Mouse (Mus musculus) hindbrain, embryonic 13.5 days (tissue): ENCODE measurements at regions not wholly inside any gene's neighbourhood (a gene's known extent, or its start where the extent isn't known, plus 50 kb on each side); places are given as distances from the start of the nearest gene placed in this dataset.
"Not testable (repeated sequence)": the region's sequence is repeated elsewhere in the genome, so short reads cannot be mapped to it uniquely, and the experiment has no call there.

Source experiments
- ATAC-seq: fragments of 200-750 bp; cut with Nextera tagmentation; 2 replicates; pipeline ENCODE4 v1.8.0; 2017; ENCODE audit warnings: moderate TSS enrichment; ENCODE audit not compliant: low FRiP score
- H3K27ac ChIP-seq: fragments of 300-500 bp; sonication (generic); 2 replicates; pipeline ENCODE4 v1.5.1; 2015; ENCODE audit warnings: inconsistent platforms, mild to moderate bottlenecking, moderate library complexity
- H3K27me3 ChIP-seq: fragments of 300-500 bp; sonication (generic); 2 replicates; pipeline ENCODE4 v1.6.1; 2015; ENCODE audit warnings: mild to moderate bottlenecking, inconsistent platforms
- H3K36me3 ChIP-seq: fragments of 300-500 bp; sonication (generic); 2 replicates; pipeline ENCODE4 v1.6.1; 2015; ENCODE audit warnings: mild to moderate bottlenecking, inconsistent platforms
- H3K4me1 ChIP-seq: fragments of 300-500 bp; sonication (generic); replicated peaks from 2 replicates; pipeline ENCODE4 v1.6.1; 2015; ENCODE audit warnings: inconsistent platforms
- H3K4me2 ChIP-seq: fragments of 300-500 bp; sonication (generic); 2 replicates; pipeline ENCODE4 v1.6.1; 2015; ENCODE audit warnings: inconsistent platforms, mild to moderate bottlenecking, moderate library complexity
- H3K4me3 ChIP-seq: fragments of 300-500 bp; sonication (generic); 2 replicates; pipeline ENCODE4 v1.5.1; 2015; ENCODE audit warnings: mild to moderate bottlenecking, inconsistent platforms
- H3K9ac ChIP-seq: fragments of 300-500 bp; sonication (generic); 2 replicates; pipeline ENCODE4 v1.6.1; 2015; ENCODE audit warnings: mild to moderate bottlenecking, inconsistent platforms
- H3K9me3 ChIP-seq: fragments of 300-500 bp; sonication (generic); 2 replicates; pipeline ENCODE4 v1.6.1; 2016; ENCODE audit warnings: inconsistent platforms
- WGBS: fragments of 180-500 bp; shearing (Covaris S2); methylation state at CpG from one replicate; pipeline ENCODE4 v1.1.7; 2015; 5-methylcytosine and 5-hydroxymethylcytosine counted together

GRCm38 (mm10) chr10:84262943-84263342 is 177.5 kb downstream of the Nuak1 start:
- no peaks in the 10 kb centered on the region for H3K27me3 ChIP-seq
- H3K36me3 ChIP-seq = no peaks in the 10 kb centered on the region
- no peak overlapping the region for H3K9ac ChIP-seq
- no peak overlapping the region for H3K4me2 ChIP-seq
- no peaks in the 10 kb centered on the region for H3K4me1 ChIP-seq
- no peak overlapping the region for H3K27ac ChIP-seq
- ATAC-seq = no peak
- no peak overlapping the region for H3K4me3 ChIP-seq
- 93% methylated on average over 4 of the region's 4 CpGs for WGBS
- H3K9me3 ChIP-seq = no peaks in the 10 kb centered on the region

GRCm38 (mm10) chr10:84285832-84286506 is 154.4 kb downstream of the Nuak1 start:
- Histone ChIP-seq H3K9me3 (no peaks in the 10 kb centered on the region), H3K4me1 (peaks cover 5% of the 10 kb centered on the region; the same call in 1 of the 2 replicates), H3K4me2 (no peak overlapping the region), H3K27ac (0 out of 2 replicates have a peak overlapping the region, but pooled peaks have one; percentile 5), H3K4me3 (no peak overlapping the region), H3K36me3 (no peaks in the 10 kb centered on the region), H3K9ac (no peak overlapping the region), H3K27me3 (no peaks in the 10 kb centered on the region)
- 29% methylated on average over 6 of the region's 6 CpGs for WGBS
- no peak for ATAC-seq

GRCm38 (mm10) chr10:84294422-84294821 is 146.0 kb downstream of the Nuak1 start:
- ATAC-seq = no peak
- WGBS = 95% methylated on average over 4 of the region's 4 CpGs
- H3K4me2 ChIP-seq = no peak overlapping the region
- no peaks in the 10 kb centered on the region for H3K27me3 ChIP-seq
- no peaks in the 10 kb centered on the region for H3K4me1 ChIP-seq
- H3K27ac ChIP-seq = no peak overlapping the region
- no peaks in the 10 kb centered on the region for H3K36me3 ChIP-seq
- H3K4me3 ChIP-seq = no peak overlapping the region
- no peaks in the 10 kb centered on the region for H3K9me3 ChIP-seq
- H3K9ac ChIP-seq = no peak overlapping the region

- Histone ChIP-seq H3K4me1 (no peaks in the 10 kb centered on the region), H3K4me3 (no peak overlapping the region), H3K36me3 (no peaks in the 10 kb centered on the region), H3K9ac (no peak overlapping the region), H3K27me3 (no peaks in the 10 kb centered on the region), H3K4me2 (no peak overlapping the region), H3K27ac (no peak overlapping the region), H3K9me3 (no peaks in the 10 kb centered on the region)
- 79% methylated on average over 3 of the region's 3 CpGs for WGBS
- ATAC-seq = no peak
These were observed 144.2 kb downstream of the Nuak1 start for GRCm38 (mm10) chr10:84296168-84296567.

- Histone ChIP-seq H3K4me2 (no peak overlapping the region), H3K4me3 (no peak overlapping the region), H3K9ac (no peak overlapping the region), H3K9me3 (no peaks in the 10 kb centered on the region), H3K4me1 (peaks cover 4% of the 10 kb centered on the region; the same call in 1 of the 2 replicates), H3K27me3 (no peaks in the 10 kb centered on the region), H3K27ac (no peak overlapping the region), H3K36me3 (no peaks in the 10 kb centered on the region)
- no peak for ATAC-seq
- WGBS = 62% methylated on average over 2 of the region's 2 CpGs
These were observed 138.8 kb downstream of the Nuak1 start for GRCm38 (mm10) chr10:84301561-84301960.

- H3K9me3 ChIP-seq = no peaks in the 10 kb centered on the region
- no peaks in the 10 kb centered on the region for H3K27me3 ChIP-seq
- no peaks in the 10 kb centered on the region for H3K36me3 ChIP-seq
- no peak overlapping the region for H3K9ac ChIP-seq
- H3K4me1 ChIP-seq = peaks cover 4% of the 10 kb centered on the region; the same call in 1 of the 2 replicates
- H3K4me2 ChIP-seq = no peak overlapping the region
- 68% methylated on average over 7 of the region's 7 CpGs for WGBS
- H3K4me3 ChIP-seq = no peak overlapping the region
- ATAC-seq = no peak
- H3K27ac ChIP-seq = no peak overlapping the region
These were observed 137.4 kb downstream of the Nuak1 start for GRCm38 (mm10) chr10:84302821-84303520.

GRCm38 (mm10) chr10:84308746-84309145 is 131.7 kb downstream of the Nuak1 start:
- H3K4me2 ChIP-seq, H3K27ac ChIP-seq, H3K9ac ChIP-seq, H3K4me1 ChIP-seq, H3K27me3 ChIP-seq, ATAC-seq, H3K4me3 ChIP-seq, H3K9me3 ChIP-seq, H3K36me3 ChIP-seq: not testable (repeated sequence)
- WGBS = 94% methylated on average over 17 of the region's 17 CpGs

GRCm38 (mm10) chr10:84310653-84311052 is 129.7 kb downstream of the Nuak1 start:
- 95% methylated on average over 5 of the region's 5 CpGs for WGBS
- H3K4me3 ChIP-seq = no peak overlapping the region
- no peak overlapping the region for H3K4me2 ChIP-seq
- no peaks in the 10 kb centered on the region for H3K4me1 ChIP-seq
- no peaks in the 10 kb centered on the region for H3K36me3 ChIP-seq
- no peak overlapping the region for H3K27ac ChIP-seq
- no peak for ATAC-seq
- H3K9me3 ChIP-seq = no peaks in the 10 kb centered on the region
- H3K9ac ChIP-seq = no peak overlapping the region
- no peaks in the 10 kb centered on the region for H3K27me3 ChIP-seq

- H3K9me3 ChIP-seq = no peaks in the 10 kb centered on the region
These were observed 127.7 kb downstream of the Nuak1 start for GRCm38 (mm10) chr10:84312656-84313055.

GRCm38 (mm10) chr10:84316857-84317256 is 123.5 kb downstream of the Nuak1 start:
- Histone ChIP-seq H3K9ac (no peak overlapping the region), H3K36me3 (no peaks in the 10 kb centered on the region), H3K27ac (no peak overlapping the region), H3K27me3 (no peaks in the 10 kb centered on the region), H3K4me2 (no peak overlapping the region), H3K4me3 (no peak overlapping the region), H3K4me1 (no peaks in the 10 kb centered on the region), H3K9me3 (no peaks in the 10 kb centered on the region)
- WGBS = 90% methylated on average over 1 of the region's 1 CpGs
- no peak for ATAC-seq

More at GRCm38 (mm10) chr10:84312656-84313055, 127.7 kb downstream of the Nuak1 start:
- ATAC-seq = no peak
- no peak overlapping the region for H3K4me2 ChIP-seq
- H3K27me3 ChIP-seq = no peaks in the 10 kb centered on the region
- no peak overlapping the region for H3K9ac ChIP-seq
- H3K4me1 ChIP-seq = no peaks in the 10 kb centered on the region
- H3K4me3 ChIP-seq = no peak overlapping the region
- no peak overlapping the region for H3K27ac ChIP-seq
- 29% methylated on average over 7 of the region's 7 CpGs for WGBS
- H3K36me3 ChIP-seq = no peaks in the 10 kb centered on the region

GRCm38 (mm10) chr10:84317960-84318359 is 122.4 kb downstream of the Nuak1 start:
- Histone ChIP-seq H3K4me1 (no peaks in the 10 kb centered on the region), H3K27ac (no peak overlapping the region), H3K27me3 (no peaks in the 10 kb centered on the region), H3K4me3 (no peak overlapping the region), H3K36me3 (no peaks in the 10 kb centered on the region), H3K9me3 (no peaks in the 10 kb centered on the region), H3K4me2 (no peak overlapping the region), H3K9ac (no peak overlapping the region)
- WGBS = 50% methylated on average over 5 of the region's 5 CpGs
- no peak for ATAC-seq
